In genomic region chr9:31301107-31301506, GRCm38 (mm10) we compare ENCODE assay signal across 12 mouse cellular contexts. TPM values are rescaled to one million over a fixed set of nuclear protein-coding genes. Genes with fewer than 3 reads are reported as not detected.
DNase-seq lines count a peak whose midpoint lies in the region; ATAC-seq and TF ChIP-seq lines count a peak whose summit lies in the region.
"Had no signal": no experiment of that assay in that cellular context is flagged by ENCODE, and none has a peak within 500 bp of the region (broad histone marks: within the 10 kb centered on the region; RNA-seq: fewer than 3 reads in every experiment).

No protein-coding gene starts in this region.

- H3K27me3 ChIP-seq in heart, embryonic 10.5 days (ENCODE audit: insufficient read depth, poor library complexity, severe bottlenecking), result no peaks in the 10 kb centered on the region
- H3K27me3 ChIP-seq in MEL (ENCODE audit: control insufficient read depth in 1 of 2, insufficient read depth in 2 of 2, low read length in 2 of 2), result no peaks in the 10 kb centered on the region
- H3K27me3 ChIP-seq in liver, embryonic 12.5 days (replicated peaks), result no peaks in the 10 kb centered on the region
- H3K27me3 ChIP-seq in stomach, embryonic 14.5 days (ENCODE audit: control insufficient read depth, insufficient read depth, low read length), result no peaks in the 10 kb centered on the region
- H3K27me3 ChIP-seq: midbrain, embryonic 12.5 days had no signal

- no peak for DNase-seq in heart, embryonic 10.5 days (ENCODE audit: low spot score)
- no peak for DNase-seq in heart, postnatal 25 days (ENCODE audit: low spot score)
- no peak for DNase-seq in MEL (ENCODE audit: low read depth, low spot score)
- DNase-seq in right cerebral cortex, adult 18-20 months, result no peak
- no peak for DNase-seq in gastrocnemius, postnatal 14 days
- DNase-seq in layer of hippocampus, adult 2 months (ENCODE audit: low spot score in 2 of 2), result no peak
- DNase-seq: cerebellum, adult 11 months; kidney, adult 2 months; retina, postnatal 1 day had no signal

- no peak for TF ChIP-seq POLR2A in MEL (IDR thresholded peaks at IDR 0.05; ENCODE audit: control insufficient read depth in 1 of 2, insufficient read depth in 1 of 2, low read depth in 1 of 2, low read length in 2 of 2, poor library complexity in 1 of 2)

- H3K4me3 ChIP-seq in heart, embryonic 10.5 days, result no peak overlapping the region
- no peak overlapping the region; a peak in 1 of 4 replicates for H3K4me3 ChIP-seq in MEL (ENCODE audit: control insufficient read depth in 1 of 2, insufficient read depth in 1 of 2, low read depth in 2 of 2, low read length in 2 of 2)
- H3K4me3 ChIP-seq in liver, embryonic 12.5 days, result no peak overlapping the region
- no peak overlapping the region for H3K4me3 ChIP-seq in stomach, embryonic 14.5 days (ENCODE audit: low read depth, low read length)
- no peak overlapping the region for H3K4me3 ChIP-seq in layer of hippocampus, adult 2 months
- H3K4me3 ChIP-seq: midbrain, embryonic 12.5 days had no signal

- TF ChIP-seq CTCF in MEL (IDR thresholded peaks at IDR 0.05 in 2 of 3, conservative IDR thresholded peaks at IDR 0.05 in 1 of 3; ENCODE audit: control insufficient read depth in 1 of 3, insufficient read depth in 1 of 3, low read depth in 2 of 3, low read length in 3 of 3, poor library complexity in 1 of 3, severe bottlenecking in 1 of 3), result no peak
- no peak for TF ChIP-seq CTCF in layer of hippocampus, adult 2 months (conservative IDR thresholded peaks at IDR 0.05)

- ATAC-seq in liver, embryonic 12.5 days, result peak; percentile 57
- ATAC-seq in stomach, embryonic 14.5 days (ENCODE audit: insufficient number of reproducible peaks, insufficient read depth, low FRiP score, low read depth), result no peak

- H3K79me2 ChIP-seq in MEL (ENCODE audit: control insufficient read depth, insufficient read depth, low read length, poor library complexity), result 0 out of 2 replicates have a peak, but pooled peaks cover 2% of the 10 kb centered on the region

- intact Hi-C loops in heart, postnatal 25 days (cut with DNase I), result no loop called here
- intact Hi-C loops in gastrocnemius, postnatal 14 days (cut with DNase I; ENCODE audit: low total_unique reads), result no loop called here

- H3K27ac ChIP-seq in heart, embryonic 10.5 days, result peak overlapping the region; percentile 49; the same call in 1 of the 2 replicates
- peak overlapping the region; percentile 41 for H3K27ac ChIP-seq in MEL (ENCODE audit: control insufficient read depth, low read depth, low read length)
- H3K27ac ChIP-seq in liver, embryonic 12.5 days, result peak overlapping the region; percentile 77
- peak overlapping the region; percentile 82 for H3K27ac ChIP-seq in stomach, embryonic 14.5 days (ENCODE audit: low read length)
- no peak overlapping the region for H3K27ac ChIP-seq in layer of hippocampus, adult 2 months
- H3K27ac ChIP-seq: midbrain, embryonic 12.5 days had no signal

- WGBS in heart, embryonic 10.5 days, result 28% methylated on average over 5 of the region's 5 CpGs
- WGBS in liver, embryonic 12.5 days (ENCODE audit: insufficient replicate concordance), result 11% methylated on average over 5 of the region's 5 CpGs
- 62% methylated on average over 5 of the region's 5 CpGs for WGBS in stomach, embryonic 14.5 days

- no peaks in the 10 kb centered on the region for H3K9me3 ChIP-seq in heart, embryonic 10.5 days
- no peaks in the 10 kb centered on the region for H3K9me3 ChIP-seq in MEL (replicated peaks; ENCODE audit: insufficient read depth, low read length)
- H3K9me3 ChIP-seq in liver, embryonic 12.5 days (replicated peaks), result no peaks in the 10 kb centered on the region
- no peaks in the 10 kb centered on the region for H3K9me3 ChIP-seq in stomach, embryonic 14.5 days (ENCODE audit: control insufficient read depth, low read depth, low read length)
- H3K9me3 ChIP-seq: midbrain, embryonic 12.5 days had no signal

- no peak for TF ChIP-seq EP300 in MEL (IDR thresholded peaks at IDR 0.05; ENCODE audit: low read depth in 1 of 2, low read length in 2 of 2)

- no peak overlapping the region for H3K9ac ChIP-seq in MEL (ENCODE audit: control insufficient read depth, low read depth, low read length, poor library complexity, severe bottlenecking)
- H3K9ac ChIP-seq in liver, embryonic 12.5 days, result 0 out of 2 replicates have a peak overlapping the region, but pooled peaks have one; percentile 0
- H3K9ac ChIP-seq in stomach, embryonic 14.5 days (replicated peaks; ENCODE audit: low read depth, low read length), result no peak overlapping the region
- H3K9ac ChIP-seq: midbrain, embryonic 12.5 days had no signal

- H3K4me1 ChIP-seq in heart, embryonic 10.5 days, result peaks cover 23% of the 10 kb centered on the region
- H3K4me1 ChIP-seq in MEL (ENCODE audit: control insufficient read depth in 1 of 2, insufficient read depth in 2 of 2, low read length in 2 of 2), result peaks cover 14 to 21% of the 10 kb centered on the region in 2 experiments
- peaks cover 54% of the 10 kb centered on the region for H3K4me1 ChIP-seq in liver, embryonic 12.5 days
- no peaks in the 10 kb centered on the region for H3K4me1 ChIP-seq in stomach, embryonic 14.5 days (ENCODE audit: control insufficient read depth, insufficient read depth, low read length)
- H3K4me1 ChIP-seq: midbrain, embryonic 12.5 days had no signal

- 0 out of 2 replicates have a peak, but pooled peaks cover 2% of the 10 kb centered on the region for H3K36me3 ChIP-seq in heart, embryonic 10.5 days
- H3K36me3 ChIP-seq in MEL (ENCODE audit: control insufficient read depth in 1 of 2, insufficient read depth in 2 of 2, low read length in 2 of 2), result peaks cover 0 to 13% of the 10 kb centered on the region in 2 experiments; a peak in 2 of 4 replicates
- H3K36me3 ChIP-seq in liver, embryonic 12.5 days, result no peaks in the 10 kb centered on the region
- no peaks in the 10 kb centered on the region for H3K36me3 ChIP-seq in stomach, embryonic 14.5 days (ENCODE audit: control insufficient read depth, insufficient read depth, low read length)
- H3K36me3 ChIP-seq: midbrain, embryonic 12.5 days had no signal

- peak overlapping the region; percentile 38 for H3K4me2 ChIP-seq in liver, embryonic 12.5 days
- H3K4me2 ChIP-seq in stomach, embryonic 14.5 days (replicated peaks; ENCODE audit: low read depth, low read length), result 0 out of 2 replicates have a peak overlapping the region, but pooled peaks have one; percentile 3
- H3K4me2 ChIP-seq: midbrain, embryonic 12.5 days had no signal

- TF ChIP-seq RAD21 in MEL (IDR thresholded peaks at IDR 0.05; ENCODE audit: low read depth, low read length), result no peak

TF ChIP-seq in MEL, 35 proteins besides CTCF, POLR2A, EP300 and RAD21:
- TF ChIP-seq KAT2A (conservative IDR thresholded peaks at IDR 0.05; ENCODE audit: low read depth, low read length), result no peak
- TF ChIP-seq ETS1 (IDR thresholded peaks at IDR 0.05; ENCODE audit: low read depth, low read length), result peak; percentile 58; the same call in 1 of the 2 replicates
- TF ChIP-seq ZNF384 (IDR thresholded peaks at IDR 0.05; ENCODE audit: low read depth, low read length), result no peak
- TF ChIP-seq HCFC1 (IDR thresholded peaks at IDR 0.05; ENCODE audit: low read depth, low read length), result no peak
- TF ChIP-seq MAX (IDR thresholded peaks at IDR 0.05; ENCODE audit: low read length), result peak; percentile 18; the same call in 1 of the 2 replicates
- no peak for TF ChIP-seq UBTF (IDR thresholded peaks at IDR 0.05; ENCODE audit: borderline replicate concordance, insufficient read depth, low read depth, low read length)
- peak; percentile 49; the same call in 1 of the 2 replicates for TF ChIP-seq MXI1 (IDR thresholded peaks at IDR 0.05; ENCODE audit: low read depth, low read length)
- TF ChIP-seq ELF1 (IDR thresholded peaks at IDR 0.05; ENCODE audit: low read depth, low read length), result no peak
- no peak for TF ChIP-seq MYC (IDR thresholded peaks at IDR 0.05; ENCODE audit: low read depth, low read length)
- no peak; the same call in 1 of the 2 replicates for TF ChIP-seq RCOR1 (IDR thresholded peaks at IDR 0.05; ENCODE audit: low read depth, low read length)
- peak; percentile 73; the same call in 1 of the 2 replicates for TF ChIP-seq BHLHE40 (IDR thresholded peaks at IDR 0.05; ENCODE audit: borderline replicate concordance, low read depth, low read length)
- no peak for TF ChIP-seq POLR2AphosphoS2 (IDR thresholded peaks at IDR 0.05; ENCODE audit: low read length)
- no peak for TF ChIP-seq GABPA (IDR thresholded peaks at IDR 0.05; ENCODE audit: low read depth, low read length)
- TF ChIP-seq ZKSCAN1 (IDR thresholded peaks at IDR 0.05; ENCODE audit: low read depth, low read length), result no peak
- TF ChIP-seq TCF12 (IDR thresholded peaks at IDR 0.05; ENCODE audit: low read depth, low read length), result peak; percentile 16; the same call in 1 of the 2 replicates
- no peak for TF ChIP-seq NELFE (IDR thresholded peaks at IDR 0.05; ENCODE audit: low read depth, low read length)
- TF ChIP-seq USF1 (IDR thresholded peaks at IDR 0.05; ENCODE audit: low read depth, low read length), result no peak
- 0 out of 2 replicates have a peak, but pooled peaks have one; percentile 21 for TF ChIP-seq GATA1 (IDR thresholded peaks at IDR 0.05; ENCODE audit: low read depth, low read length)
- TF ChIP-seq MAFK (IDR thresholded peaks at IDR 0.05; ENCODE audit: borderline replicate concordance, low read depth, low read length), result no peak
- TF ChIP-seq MYB (IDR thresholded peaks at IDR 0.05; ENCODE audit: low read depth, low read length), result no peak
- TF ChIP-seq CHD1 (IDR thresholded peaks at IDR 0.05; ENCODE audit: low read depth, low read length), result no peak
- no peak for TF ChIP-seq ZMIZ1 (IDR thresholded peaks at IDR 0.05; ENCODE audit: low read depth, low read length)
- TF ChIP-seq NRF1 (IDR thresholded peaks at IDR 0.05; ENCODE audit: insufficient read depth, low read depth, low read length, poor library complexity, severe bottlenecking), result no peak
- TF ChIP-seq POLR2AphosphoS5 (IDR thresholded peaks at IDR 0.05; ENCODE audit: borderline replicate concordance, low read depth, low read length), result no peak
- no peak for TF ChIP-seq SMC3 (IDR thresholded peaks at IDR 0.05; ENCODE audit: low read depth, low read length)
TF ChIP-seq in MEL: peak in this region for 6.

RNA-seq across cellular contexts. Expression of gene Prdm10, which starts 20.8 kb away (rescaled TPM):
- 5.3 and 5.6 TPM in 2 replicates for polyA plus RNA-seq in heart, embryonic 10.5 days (2016; fragmentation: Nextera tagmentation; extraction: Ambion mirVana)
- 1 to 10 TPM; 5.1 to 5.4 TPM for total RNA-seq in heart, postnatal 25 days (2021)
- total RNA-seq in MEL (2012; rRNA removed), result 3.4 and 4.9 TPM in 2 replicates
- 1 to 10 TPM in 1 of 2 experiments, not detected in 1; 8.7 TPM for polyA plus RNA-seq in MEL (2012; ENCODE audit: insufficient read depth in 1 of 2, insufficient read length in 2 of 2, low read depth in 1 of 2, low replicate concordance in 2 of 2, missing spikeins in 1 of 2)
- polyA plus RNA-seq in liver, embryonic 12.5 days (2016; fragmentation: Nextera tagmentation; extraction: Ambion mirVana), result 4.1 and 4.7 TPM in 2 replicates
- polyA plus RNA-seq in stomach, embryonic 14.5 days (2014; fragmentation: Nextera tagmentation; extraction: Ambion mirVana), result 7.1 and 7.8 TPM in 2 replicates
- 1 to 10 TPM; 2.6 to 2.9 TPM for total RNA-seq in gastrocnemius, postnatal 14 days (2021)
- 10 to 100 TPM; 22.0 to 23.1 TPM for total RNA-seq in layer of hippocampus, adult 2 months (2021)
